Mouse (Mus musculus): ENCODE results near the gene Phactr1. TPM values are rescaled to one million over a fixed set of nuclear protein-coding genes. Genes with fewer than 3 reads are reported as not detected.

Gene Phactr1
- polyA plus RNA-seq, 1 experiment from 2014 or later, result 0.34 TPM

DNA sequence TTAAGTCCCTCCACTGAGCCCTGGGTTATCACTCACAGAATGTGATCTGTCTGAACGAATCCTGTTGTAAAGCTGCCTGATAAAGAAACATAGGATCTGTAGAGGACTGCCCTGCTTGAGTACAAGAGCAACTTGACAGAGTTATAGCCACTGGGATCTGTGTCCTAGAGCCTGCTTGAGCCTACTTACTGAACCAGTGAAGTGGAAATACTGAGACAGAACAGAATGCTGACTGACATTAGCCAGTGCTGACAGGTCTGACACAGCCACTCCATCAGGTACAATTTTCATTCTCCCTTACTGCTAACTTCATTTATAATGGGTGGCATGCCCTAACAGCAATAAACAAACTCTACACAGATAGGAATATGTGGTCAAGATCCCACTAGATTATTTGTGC is 40.2 kb downstream of the Phactr1 start:
- Histone ChIP-seq H3K36me3 (ENCODE audit: inconsistent target) (no peaks in the 10 kb centered on the region), H3K4me3 (ENCODE audit: inconsistent target) (no peak overlapping the region), H3K27ac (no peak overlapping the region), H3K79me2 (ENCODE audit: inconsistent target) (no peaks in the 10 kb centered on the region)
- WGBS (ENCODE audit: missing documents), result 80% methylated on average over 1 of the region's 1 CpGs

DNA sequence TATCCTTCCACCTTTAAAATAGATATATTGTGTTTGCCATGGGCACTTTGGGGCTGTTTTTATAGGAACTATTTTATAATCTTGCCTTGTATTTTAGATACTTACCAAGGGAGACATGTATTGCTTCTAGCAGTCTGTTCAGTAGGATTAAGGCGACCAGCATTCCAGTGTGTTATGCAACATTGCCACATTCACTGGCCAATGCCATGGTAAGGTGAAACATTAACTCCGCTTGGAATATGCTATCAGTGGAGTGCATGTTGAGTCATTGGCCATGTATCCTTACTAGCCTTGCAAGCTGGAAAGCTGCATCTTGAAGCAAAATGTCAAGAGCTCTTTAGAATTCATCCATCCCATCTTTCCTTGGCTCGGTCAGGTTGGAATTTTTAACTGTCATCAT is 43.6 kb downstream of the Phactr1 start:
- WGBS (ENCODE audit: missing documents), result 87% methylated on average over 3 of the region's 3 CpGs

GRCm38 (mm10) chr13:42725709-42726231 is 45.3 kb downstream of the Phactr1 start:
- no peaks in the 10 kb centered on the region for H3K79me2 ChIP-seq (ENCODE audit: inconsistent target)
- no peak overlapping the region for H3K4me3 ChIP-seq (ENCODE audit: inconsistent target)
- H3K27ac ChIP-seq, result no peak overlapping the region
- WGBS (ENCODE audit: missing documents), result 79% methylated on average over 7 of the region's 7 CpGs
- H3K36me3 ChIP-seq (ENCODE audit: inconsistent target), result no peaks in the 10 kb centered on the region

More for the DNA sequence above, 43.6 kb downstream of the Phactr1 start:
- Histone ChIP-seq H3K79me2 (ENCODE audit: inconsistent target) (no peaks in the 10 kb centered on the region), H3K27ac (no peak overlapping the region), H3K36me3 (ENCODE audit: inconsistent target) (no peaks in the 10 kb centered on the region), H3K4me3 (ENCODE audit: inconsistent target) (no peak overlapping the region)

- Histone ChIP-seq H3K79me2 (ENCODE audit: inconsistent target) (no peaks in the 10 kb centered on the region), H3K27ac (no peak overlapping the region), H3K4me3 (ENCODE audit: inconsistent target) (no peak overlapping the region), H3K36me3 (ENCODE audit: inconsistent target) (no peaks in the 10 kb centered on the region)
- WGBS (ENCODE audit: missing documents), result 96% methylated on average over 5 of the region's 5 CpGs
Measured at GRCm38 (mm10) chr13:42737486-42737885, 57.1 kb downstream of the Phactr1 start.

- no peak overlapping the region for H3K27ac ChIP-seq
- no peaks in the 10 kb centered on the region for H3K36me3 ChIP-seq (ENCODE audit: inconsistent target)
- 81% methylated on average over 4 of the region's 5 CpGs for WGBS (ENCODE audit: missing documents)
- H3K79me2 ChIP-seq (ENCODE audit: inconsistent target), result no peaks in the 10 kb centered on the region
- no peak overlapping the region for H3K4me3 ChIP-seq (ENCODE audit: inconsistent target)
Measured at GRCm38 (mm10) chr13:42738152-42738551, 57.7 kb downstream of the Phactr1 start.

- Histone ChIP-seq H3K79me2 (ENCODE audit: inconsistent target) (no peaks in the 10 kb centered on the region), H3K27ac (no peak overlapping the region), H3K4me3 (ENCODE audit: inconsistent target) (no peak overlapping the region), H3K36me3 (ENCODE audit: inconsistent target) (no peaks in the 10 kb centered on the region)
Measured at GRCm38 (mm10) chr13:42742226-42742625, 61.8 kb downstream of the Phactr1 start.

GRCm38 (mm10) chr13:42744467-42744866 is 64.0 kb downstream of the Phactr1 start:
- no peak overlapping the region for H3K27ac ChIP-seq
- H3K79me2 ChIP-seq (ENCODE audit: inconsistent target), result no peaks in the 10 kb centered on the region
- WGBS (ENCODE audit: missing documents), result 89% methylated on average over 5 of the region's 5 CpGs
- no peak overlapping the region for H3K4me3 ChIP-seq (ENCODE audit: inconsistent target)
- H3K36me3 ChIP-seq (ENCODE audit: inconsistent target), result no peaks in the 10 kb centered on the region

DNA sequence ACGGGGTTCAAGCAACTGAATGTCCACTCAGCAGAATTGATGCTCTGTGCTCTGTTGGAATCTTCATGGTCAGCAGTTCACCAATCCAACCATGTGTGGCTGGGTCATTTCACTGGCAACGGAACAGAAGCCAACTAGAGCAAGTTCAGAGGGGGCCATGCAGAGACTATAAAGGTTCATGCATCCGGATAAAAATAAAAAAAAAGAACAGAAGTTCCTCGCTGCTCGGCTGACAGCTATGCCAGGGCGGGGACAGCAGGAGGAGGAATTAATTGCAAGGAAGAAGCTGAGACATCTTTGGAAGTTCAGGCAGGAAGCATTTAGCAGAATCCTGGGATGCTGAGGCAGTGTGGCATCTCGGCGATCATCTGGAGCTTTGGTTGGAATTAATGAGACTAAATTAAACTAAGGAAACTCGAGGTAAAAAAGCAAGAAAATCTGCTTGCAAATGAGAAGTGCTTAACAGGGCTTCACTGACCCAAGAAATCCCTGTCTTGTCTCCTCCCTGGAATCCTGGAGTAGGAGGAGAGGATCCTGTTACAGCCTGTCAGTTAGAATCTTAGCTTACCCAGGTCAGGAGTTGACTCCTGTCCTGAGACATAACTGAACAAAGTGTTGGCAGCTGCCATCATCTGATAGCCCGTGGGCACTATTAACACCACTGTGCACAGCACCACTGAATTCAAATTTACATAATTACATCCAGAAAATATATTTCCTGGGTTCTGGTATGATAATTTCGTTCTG is 77.4 kb downstream of the Phactr1 start:
- Histone ChIP-seq H3K4me3 (ENCODE audit: inconsistent target) (no peak overlapping the region), H3K79me2 (ENCODE audit: inconsistent target) (no peaks in the 10 kb centered on the region), H3K36me3 (ENCODE audit: inconsistent target) (no peaks in the 10 kb centered on the region), H3K27ac (no peak overlapping the region)
- WGBS (ENCODE audit: missing documents), result 72% methylated on average over 10 of the region's 11 CpGs

DNA sequence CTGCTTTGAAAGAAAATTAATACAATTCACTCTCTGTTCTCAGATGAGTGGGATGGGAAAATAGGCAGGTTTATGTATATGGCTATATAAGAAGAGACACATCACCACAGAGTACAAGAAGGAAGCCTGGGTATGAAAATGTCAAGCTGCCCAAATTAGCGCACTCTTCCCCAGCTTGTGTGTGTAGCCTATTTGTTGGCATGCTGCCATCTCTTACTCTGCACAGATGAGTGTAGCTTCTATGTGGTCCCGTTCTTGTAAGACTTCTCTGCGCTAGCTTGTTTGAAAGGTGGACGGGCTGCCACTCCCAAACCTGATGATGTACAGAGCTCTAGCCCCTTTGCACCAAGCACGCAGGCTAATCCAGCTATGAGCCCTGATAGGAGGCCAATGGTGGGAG is 78.7 kb downstream of the Phactr1 start:
- H3K4me3 ChIP-seq (ENCODE audit: inconsistent target), result no peak overlapping the region
- no peaks in the 10 kb centered on the region for H3K36me3 ChIP-seq (ENCODE audit: inconsistent target)
- no peaks in the 10 kb centered on the region for H3K79me2 ChIP-seq (ENCODE audit: inconsistent target)
- H3K27ac ChIP-seq, result no peak overlapping the region
- WGBS (ENCODE audit: missing documents), result 84% methylated on average over 5 of the region's 5 CpGs

DNA sequence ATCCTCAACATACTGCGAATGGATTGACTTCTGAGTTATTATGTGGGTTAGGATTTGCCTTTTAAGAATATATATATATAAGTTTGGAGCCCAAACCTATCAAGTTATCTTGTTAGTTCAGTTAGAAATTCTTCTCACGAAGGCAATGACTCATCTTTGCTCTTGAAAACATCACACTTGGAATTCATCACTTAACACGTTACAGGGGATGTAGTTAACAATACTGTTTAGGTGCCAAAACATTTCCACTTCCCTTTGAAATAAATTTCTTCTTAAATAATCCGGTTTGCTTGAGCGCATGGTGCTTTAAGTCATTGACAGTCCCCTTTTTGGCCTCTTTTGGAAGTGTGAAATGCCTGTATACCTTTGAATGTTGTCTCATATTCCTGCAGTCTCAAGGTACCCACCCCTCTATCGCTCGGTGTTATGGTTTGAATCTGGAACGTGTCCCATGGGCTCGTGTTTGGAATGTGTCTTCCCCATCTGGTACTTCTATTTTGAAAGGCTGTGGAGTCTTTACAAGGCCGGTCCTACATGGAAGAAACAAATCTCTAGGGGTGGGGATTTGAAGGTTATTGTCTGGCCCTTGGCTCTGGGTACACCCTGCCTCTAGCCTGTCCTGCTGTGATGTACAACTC is 80.6 kb downstream of the Phactr1 start:
- 84% methylated on average over 10 of the region's 10 CpGs for WGBS (ENCODE audit: missing documents)
- Histone ChIP-seq H3K79me2 (ENCODE audit: inconsistent target) (no peaks in the 10 kb centered on the region), H3K36me3 (ENCODE audit: inconsistent target) (no peaks in the 10 kb centered on the region), H3K4me3 (ENCODE audit: inconsistent target) (no peak overlapping the region), H3K27ac (no peak overlapping the region)

- no peaks in the 10 kb centered on the region for H3K36me3 ChIP-seq (ENCODE audit: inconsistent target)
- H3K79me2 ChIP-seq (ENCODE audit: inconsistent target), result no peaks in the 10 kb centered on the region
- no peak overlapping the region for H3K4me3 ChIP-seq (ENCODE audit: inconsistent target)
- 58% methylated on average over 6 of the region's 6 CpGs for WGBS (ENCODE audit: missing documents)
- no peak overlapping the region for H3K27ac ChIP-seq
Measured at GRCm38 (mm10) chr13:42772314-42772713, 91.9 kb downstream of the Phactr1 start.

DNA sequence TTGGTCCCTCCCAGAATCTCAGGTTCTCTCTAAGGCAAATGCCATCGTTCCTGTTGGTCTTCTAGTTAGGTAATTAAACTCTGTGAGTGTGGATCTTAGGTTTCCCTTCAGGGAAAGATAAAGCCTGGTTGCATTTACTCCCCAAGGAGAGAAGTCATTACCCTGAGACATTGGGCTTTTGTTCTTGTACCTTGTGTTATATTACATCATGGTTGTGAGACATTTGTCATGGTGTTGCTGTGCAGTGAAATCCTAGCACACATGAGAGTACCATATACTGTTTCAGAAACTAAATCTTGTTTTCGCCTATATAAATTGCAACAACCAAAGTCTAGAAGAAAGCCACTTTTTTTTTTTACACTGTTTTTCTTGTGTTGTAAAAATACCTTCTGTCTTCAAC is 93.6 kb downstream of the Phactr1 start:
- Histone ChIP-seq H3K4me3 (ENCODE audit: inconsistent target) (no peak overlapping the region), H3K27ac (no peak overlapping the region), H3K79me2 (ENCODE audit: inconsistent target) (no peaks in the 10 kb centered on the region), H3K36me3 (ENCODE audit: inconsistent target) (no peaks in the 10 kb centered on the region)
- WGBS (ENCODE audit: missing documents), result 69% methylated on average over 2 of the region's 2 CpGs

GRCm38 (mm10) chr13:42782151-42782550 is 101.7 kb downstream of the Phactr1 start:
- no peaks in the 10 kb centered on the region for H3K36me3 ChIP-seq (ENCODE audit: inconsistent target)
- 80% methylated on average over 13 of the region's 13 CpGs for WGBS (ENCODE audit: missing documents)
- no peak overlapping the region for H3K4me3 ChIP-seq (ENCODE audit: inconsistent target)
- no peaks in the 10 kb centered on the region for H3K79me2 ChIP-seq (ENCODE audit: inconsistent target)
- no peak overlapping the region for H3K27ac ChIP-seq

GRCm38 (mm10) chr13:42789221-42789620 is 108.8 kb downstream of the Phactr1 start:
- no peak overlapping the region for H3K27ac ChIP-seq
- 88% methylated on average over 12 of the region's 13 CpGs for WGBS (ENCODE audit: missing documents)
- no peak overlapping the region for H3K4me3 ChIP-seq (ENCODE audit: inconsistent target)
- H3K79me2 ChIP-seq (ENCODE audit: inconsistent target), result no peaks in the 10 kb centered on the region
- no peaks in the 10 kb centered on the region for H3K36me3 ChIP-seq (ENCODE audit: inconsistent target)

GRCm38 (mm10) chr13:42792279-42792678 is 111.9 kb downstream of the Phactr1 start:
- Histone ChIP-seq H3K4me3 (ENCODE audit: inconsistent target) (no peak overlapping the region), H3K79me2 (ENCODE audit: inconsistent target) (no peaks in the 10 kb centered on the region), H3K27ac (no peak overlapping the region), H3K36me3 (ENCODE audit: inconsistent target) (no peaks in the 10 kb centered on the region)
- 22% methylated on average over 8 of the region's 8 CpGs for WGBS (ENCODE audit: missing documents)
